Mouse (Mus musculus) kidney, adult 2 months (tissue): ENCODE results near the gene Mvb12b.

Source experiments
- CTCF ChIP-seq: fragments of 200-500 bp; conservative IDR thresholded peaks from 2 replicates; pipeline ENCODE4 v1.5.1; 2011; ENCODE audit warnings: low read depth, mild to moderate bottlenecking, control low read depth, low read length, moderate library complexity, mixed read lengths; ENCODE audit not compliant: insufficient read depth, insufficient read length
- POLR2A ChIP-seq: fragments of 200-500 bp; IDR thresholded peaks from one replicate; pipeline ENCODE4 v1.6.1; 2011; ENCODE audit warnings: low read depth, low read length, control low read depth

- TF ChIP-seq CTCF (no peak), POLR2A (no peak)
These were observed 181.3 kb downstream of the Mvb12b start for GRCm38 (mm10) chr2:33706403-33706802.
